Mouse (Mus musculus): ENCODE results near the gene Anks1b. TPM values are rescaled to one million over a fixed set of nuclear protein-coding genes. Genes with fewer than 3 reads are reported as not detected.

Anks1b gene
- polyA plus RNA-seq, 1 experiment: 1.9 TPM

GRCm38 (mm10) chr10:90970560-90970959, 1097.3 kb downstream of the Anks1b start:
- no peaks in the 10 kb centered on the region; the same call in 1 of the 2 replicates for H3K27me3 ChIP-seq (ENCODE audit: control insufficient read depth, insufficient read depth, low read length)
- peaks cover 10% of the 10 kb centered on the region for H3K4me1 ChIP-seq (ENCODE audit: control insufficient read depth, insufficient read depth, low read length)
- TF ChIP-seq POLR2A (IDR thresholded peaks at IDR 0.05; ENCODE audit: control insufficient read depth, low read depth, low read length): no peak
- TF ChIP-seq CTCF (IDR thresholded peaks at IDR 0.05; ENCODE audit: control insufficient read depth, insufficient read depth, insufficient replicate concordance, low read depth, low read length): no peak
- H3K4me3 ChIP-seq (ENCODE audit: control insufficient read depth, low read depth, low read length): no peak overlapping the region
- H3K27ac ChIP-seq (ENCODE audit: control insufficient read depth, insufficient read depth, low read depth, low read length): no peak overlapping the region
- no peaks in the 10 kb centered on the region for H3K36me3 ChIP-seq (ENCODE audit: control insufficient read depth, insufficient read depth, low read length)

GRCm38 (mm10) chr10:90974084-90974483, 1100.8 kb downstream of the Anks1b start:
- Histone ChIP-seq H3K27me3 (ENCODE audit: control insufficient read depth, insufficient read depth, low read length) (no peaks in the 10 kb centered on the region; the same call in 1 of the 2 replicates), H3K4me3 (ENCODE audit: control insufficient read depth, low read depth, low read length) (no peak overlapping the region), H3K4me1 (ENCODE audit: control insufficient read depth, insufficient read depth, low read length) (peaks cover 10% of the 10 kb centered on the region), H3K36me3 (ENCODE audit: control insufficient read depth, insufficient read depth, low read length) (no peaks in the 10 kb centered on the region), H3K27ac (ENCODE audit: control insufficient read depth, insufficient read depth, low read depth, low read length) (no peak overlapping the region)
- TF ChIP-seq CTCF (IDR thresholded peaks at IDR 0.05; ENCODE audit: control insufficient read depth, insufficient read depth, insufficient replicate concordance, low read depth, low read length) (no peak), POLR2A (IDR thresholded peaks at IDR 0.05; ENCODE audit: control insufficient read depth, low read depth, low read length) (no peak)

GRCm38 (mm10) chr10:90974491-90974890, 1101.2 kb downstream of the Anks1b start:
- TF ChIP-seq POLR2A (IDR thresholded peaks at IDR 0.05; ENCODE audit: control insufficient read depth, low read depth, low read length) (no peak), CTCF (IDR thresholded peaks at IDR 0.05; ENCODE audit: control insufficient read depth, insufficient read depth, insufficient replicate concordance, low read depth, low read length) (no peak)
- H3K27me3 ChIP-seq (ENCODE audit: control insufficient read depth, insufficient read depth, low read length): no peaks in the 10 kb centered on the region; the same call in 1 of the 2 replicates
- H3K36me3 ChIP-seq (ENCODE audit: control insufficient read depth, insufficient read depth, low read length): no peaks in the 10 kb centered on the region
- no peak overlapping the region for H3K27ac ChIP-seq (ENCODE audit: control insufficient read depth, insufficient read depth, low read depth, low read length)
- H3K4me1 ChIP-seq (ENCODE audit: control insufficient read depth, insufficient read depth, low read length): peaks cover 6% of the 10 kb centered on the region
- H3K4me3 ChIP-seq (ENCODE audit: control insufficient read depth, low read depth, low read length): no peak overlapping the region

- no peak overlapping the region for H3K27ac ChIP-seq (ENCODE audit: control insufficient read depth, insufficient read depth, low read depth, low read length)
- no peak overlapping the region for H3K4me3 ChIP-seq (ENCODE audit: control insufficient read depth, low read depth, low read length)
- no peaks in the 10 kb centered on the region for H3K27me3 ChIP-seq (ENCODE audit: control insufficient read depth, insufficient read depth, low read length)
- no peaks in the 10 kb centered on the region for H3K4me1 ChIP-seq (ENCODE audit: control insufficient read depth, insufficient read depth, low read length)
- no peaks in the 10 kb centered on the region for H3K36me3 ChIP-seq (ENCODE audit: control insufficient read depth, insufficient read depth, low read length)
- TF ChIP-seq POLR2A (IDR thresholded peaks at IDR 0.05; ENCODE audit: control insufficient read depth, low read depth, low read length) (no peak), CTCF (IDR thresholded peaks at IDR 0.05; ENCODE audit: control insufficient read depth, insufficient read depth, insufficient replicate concordance, low read depth, low read length) (no peak)
These were observed 1108.5 kb downstream of the Anks1b start for GRCm38 (mm10) chr10:90981811-90982210.

GRCm38 (mm10) chr10:90983046-90983445, 1109.7 kb downstream of the Anks1b start:
- no peak overlapping the region for H3K27ac ChIP-seq (ENCODE audit: control insufficient read depth, insufficient read depth, low read depth, low read length)
- H3K36me3 ChIP-seq (ENCODE audit: control insufficient read depth, insufficient read depth, low read length): no peaks in the 10 kb centered on the region
- TF ChIP-seq POLR2A (IDR thresholded peaks at IDR 0.05; ENCODE audit: control insufficient read depth, low read depth, low read length) (no peak), CTCF (IDR thresholded peaks at IDR 0.05; ENCODE audit: control insufficient read depth, insufficient read depth, insufficient replicate concordance, low read depth, low read length) (no peak)
- H3K4me1 ChIP-seq (ENCODE audit: control insufficient read depth, insufficient read depth, low read length): no peaks in the 10 kb centered on the region
- H3K4me3 ChIP-seq (ENCODE audit: control insufficient read depth, low read depth, low read length): no peak overlapping the region
- H3K27me3 ChIP-seq (ENCODE audit: control insufficient read depth, insufficient read depth, low read length): no peaks in the 10 kb centered on the region

GRCm38 (mm10) chr10:90990340-90990739, 1117.0 kb downstream of the Anks1b start:
- Histone ChIP-seq H3K4me3 (ENCODE audit: control insufficient read depth, low read depth, low read length) (no peak overlapping the region), H3K27ac (ENCODE audit: control insufficient read depth, insufficient read depth, low read depth, low read length) (no peak overlapping the region), H3K27me3 (ENCODE audit: control insufficient read depth, insufficient read depth, low read length) (no peaks in the 10 kb centered on the region), H3K4me1 (ENCODE audit: control insufficient read depth, insufficient read depth, low read length) (no peaks in the 10 kb centered on the region), H3K36me3 (ENCODE audit: control insufficient read depth, insufficient read depth, low read length) (no peaks in the 10 kb centered on the region)
- TF ChIP-seq CTCF (IDR thresholded peaks at IDR 0.05; ENCODE audit: control insufficient read depth, insufficient read depth, insufficient replicate concordance, low read depth, low read length) (no peak), POLR2A (IDR thresholded peaks at IDR 0.05; ENCODE audit: control insufficient read depth, low read depth, low read length) (no peak)

DNA sequence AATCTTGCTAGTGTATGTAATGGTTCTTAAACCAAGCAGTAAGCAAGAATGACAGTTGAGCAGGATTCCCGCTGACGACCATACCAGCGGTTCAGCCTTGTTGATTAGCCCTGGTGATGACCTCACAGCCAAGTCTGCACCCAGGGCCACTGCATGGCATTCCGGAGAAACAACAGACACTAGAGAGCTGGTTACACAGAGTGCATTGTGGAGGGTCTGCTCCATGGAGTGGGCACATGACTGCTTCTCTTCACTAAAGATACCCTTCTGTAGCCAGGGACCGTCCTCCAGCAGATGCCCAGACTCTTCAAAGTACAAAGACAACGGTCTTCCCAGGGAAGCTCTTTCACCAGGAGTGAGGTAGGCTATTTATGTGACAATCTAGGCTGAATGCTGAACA, 1118.9 kb downstream of the Anks1b start:
- Histone ChIP-seq H3K4me1 (ENCODE audit: control insufficient read depth, insufficient read depth, low read length) (no peaks in the 10 kb centered on the region), H3K36me3 (ENCODE audit: control insufficient read depth, insufficient read depth, low read length) (no peaks in the 10 kb centered on the region), H3K4me3 (ENCODE audit: control insufficient read depth, low read depth, low read length) (no peak overlapping the region), H3K27ac (ENCODE audit: control insufficient read depth, insufficient read depth, low read depth, low read length) (no peak overlapping the region), H3K27me3 (ENCODE audit: control insufficient read depth, insufficient read depth, low read length) (no peaks in the 10 kb centered on the region)
- TF ChIP-seq CTCF (IDR thresholded peaks at IDR 0.05; ENCODE audit: control insufficient read depth, insufficient read depth, insufficient replicate concordance, low read depth, low read length) (no peak), POLR2A (IDR thresholded peaks at IDR 0.05; ENCODE audit: control insufficient read depth, low read depth, low read length) (no peak)

- no peaks in the 10 kb centered on the region for H3K36me3 ChIP-seq (ENCODE audit: control insufficient read depth, insufficient read depth, low read length)
These were observed 1120.6 kb downstream of the Anks1b start for GRCm38 (mm10) chr10:90993869-90994268.

More at GRCm38 (mm10) chr10:90993869-90994268, 1120.6 kb downstream of the Anks1b start:
- no peaks in the 10 kb centered on the region for H3K4me1 ChIP-seq (ENCODE audit: control insufficient read depth, insufficient read depth, low read length)
- TF ChIP-seq POLR2A (IDR thresholded peaks at IDR 0.05; ENCODE audit: control insufficient read depth, low read depth, low read length) (no peak), CTCF (IDR thresholded peaks at IDR 0.05; ENCODE audit: control insufficient read depth, insufficient read depth, insufficient replicate concordance, low read depth, low read length) (no peak)
- no peaks in the 10 kb centered on the region for H3K27me3 ChIP-seq (ENCODE audit: control insufficient read depth, insufficient read depth, low read length)
- no peak overlapping the region for H3K27ac ChIP-seq (ENCODE audit: control insufficient read depth, insufficient read depth, low read depth, low read length)
- H3K4me3 ChIP-seq (ENCODE audit: control insufficient read depth, low read depth, low read length): no peak overlapping the region

Measured in testis, adult 2 months (tissue).